Comparison of ENCODE assay signal across 12 mouse cellular contexts in the genomic region with DNA sequence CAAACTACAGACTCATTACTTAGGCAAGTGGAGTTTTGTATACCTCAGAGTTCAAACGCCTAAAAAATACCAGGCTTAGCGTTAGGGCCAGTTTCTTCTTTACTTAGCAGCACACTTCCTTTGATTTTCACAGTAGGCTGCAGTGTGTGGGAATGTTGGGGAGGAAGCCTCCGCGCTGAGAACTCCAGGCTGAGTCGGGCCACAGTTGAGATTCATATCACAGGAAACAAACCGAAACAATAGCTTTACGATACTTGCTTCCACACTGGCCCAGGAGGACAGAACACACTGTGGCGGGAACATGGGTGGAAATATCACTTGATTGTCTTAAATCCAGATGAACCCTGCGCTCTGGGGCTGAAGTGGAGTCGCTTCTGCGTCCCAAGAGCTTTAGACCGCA. TPM values are rescaled to one million over a fixed set of nuclear protein-coding genes. Genes with fewer than 3 reads are reported as not detected.
DNase-seq lines count a peak whose midpoint lies in the region; ATAC-seq lines count a peak whose summit lies in the region.
"Had no signal": no experiment of that assay in that cellular context is flagged by ENCODE, and none has a peak within 500 bp of the region (broad histone marks: within the 10 kb centered on the region; RNA-seq: fewer than 3 reads in every experiment).

No protein-coding gene starts in this region.

- no peak overlapping the region for H3K9ac ChIP-seq in embryonic facial prominence, embryonic 13.5 days
- no peak overlapping the region for H3K9ac ChIP-seq in limb, embryonic 15.5 days
- H3K9ac ChIP-seq in stomach, embryonic 14.5 days (replicated peaks; ENCODE audit: low read depth, low read length): no peak overlapping the region
- H3K9ac ChIP-seq: forebrain, embryonic 13.5 days; limb, embryonic 12.5 days; midbrain, embryonic 12.5 days had no signal

- DNase-seq in embryonic facial prominence, embryonic 10.5 days (ENCODE audit: low spot score): no peak
- DNase-seq in limb, embryonic 10.5 days (ENCODE audit: low spot score): no peak
- peak; percentile 48 for DNase-seq in kidney, postnatal 14 days
- DNase-seq in right cerebral cortex, postnatal 10 days (ENCODE audit: low spot score in 2 of 2): no peak
- no peak for DNase-seq in layer of hippocampus, postnatal 36 days

- H3K4me1 ChIP-seq in embryonic facial prominence, embryonic 13.5 days: peaks cover 24% of the 10 kb centered on the region
- H3K4me1 ChIP-seq in embryonic facial prominence, embryonic 10.5 days: peaks cover 18% of the 10 kb centered on the region
- peaks cover 31% of the 10 kb centered on the region for H3K4me1 ChIP-seq in limb, embryonic 15.5 days
- H3K4me1 ChIP-seq in limb, embryonic 10.5 days: peaks cover 25% of the 10 kb centered on the region
- H3K4me1 ChIP-seq in stomach, embryonic 14.5 days (ENCODE audit: control insufficient read depth, insufficient read depth, low read length): peaks cover 22% of the 10 kb centered on the region
- H3K4me1 ChIP-seq: midbrain, embryonic 12.5 days had no signal

- no peaks in the 10 kb centered on the region for H3K9me3 ChIP-seq in embryonic facial prominence, embryonic 13.5 days
- no peaks in the 10 kb centered on the region for H3K9me3 ChIP-seq in embryonic facial prominence, embryonic 10.5 days
- H3K9me3 ChIP-seq in limb, embryonic 15.5 days: no peaks in the 10 kb centered on the region
- no peaks in the 10 kb centered on the region for H3K9me3 ChIP-seq in limb, embryonic 10.5 days (replicated peaks)
- no peaks in the 10 kb centered on the region for H3K9me3 ChIP-seq in stomach, embryonic 14.5 days (ENCODE audit: control insufficient read depth, low read depth, low read length)
- H3K9me3 ChIP-seq: forebrain, embryonic 13.5 days; limb, embryonic 12.5 days; midbrain, embryonic 12.5 days had no signal

- WGBS in embryonic facial prominence, embryonic 13.5 days: 62% methylated on average over 12 of the region's 12 CpGs
- WGBS in embryonic facial prominence, embryonic 10.5 days: 77% methylated on average over 12 of the region's 12 CpGs
- WGBS in limb, embryonic 15.5 days: 60% methylated on average over 12 of the region's 12 CpGs
- 76% methylated on average over 12 of the region's 12 CpGs for WGBS in limb, embryonic 10.5 days
- WGBS in stomach, embryonic 14.5 days: 65% methylated on average over 12 of the region's 12 CpGs

- H3K36me3 ChIP-seq in embryonic facial prominence, embryonic 13.5 days: no peaks in the 10 kb centered on the region
- no peaks in the 10 kb centered on the region for H3K36me3 ChIP-seq in embryonic facial prominence, embryonic 10.5 days (replicated peaks)
- no peaks in the 10 kb centered on the region for H3K36me3 ChIP-seq in limb, embryonic 15.5 days
- no peaks in the 10 kb centered on the region for H3K36me3 ChIP-seq in limb, embryonic 10.5 days
- no peaks in the 10 kb centered on the region for H3K36me3 ChIP-seq in stomach, embryonic 14.5 days (ENCODE audit: control insufficient read depth, insufficient read depth, low read length)
- H3K36me3 ChIP-seq: limb, embryonic 12.5 days; midbrain, embryonic 12.5 days had no signal

- no peak overlapping the region for H3K4me3 ChIP-seq in embryonic facial prominence, embryonic 13.5 days
- H3K4me3 ChIP-seq in embryonic facial prominence, embryonic 10.5 days: no peak overlapping the region
- no peak overlapping the region for H3K4me3 ChIP-seq in limb, embryonic 15.5 days
- no peak overlapping the region for H3K4me3 ChIP-seq in limb, embryonic 10.5 days
- H3K4me3 ChIP-seq in stomach, embryonic 14.5 days (ENCODE audit: low read depth, low read length): no peak overlapping the region
- H3K4me3 ChIP-seq: forebrain, embryonic 13.5 days; limb, embryonic 12.5 days; midbrain, embryonic 12.5 days had no signal

- no peak overlapping the region for H3K4me2 ChIP-seq in embryonic facial prominence, embryonic 13.5 days
- H3K4me2 ChIP-seq in limb, embryonic 15.5 days: no peak overlapping the region
- no peak overlapping the region for H3K4me2 ChIP-seq in stomach, embryonic 14.5 days (replicated peaks; ENCODE audit: low read depth, low read length)
- H3K4me2 ChIP-seq: forebrain, embryonic 13.5 days; limb, embryonic 12.5 days; midbrain, embryonic 12.5 days had no signal

- no peak for ATAC-seq in embryonic facial prominence, embryonic 13.5 days (ENCODE audit: insufficient number of reproducible peaks, insufficient read depth, low FRiP score, low TSS enrichment, low read depth)
- no peak for ATAC-seq in limb, embryonic 15.5 days (ENCODE audit: insufficient number of reproducible peaks, low FRiP score, low TSS enrichment, low read depth)
- ATAC-seq in stomach, embryonic 14.5 days (ENCODE audit: insufficient number of reproducible peaks, insufficient read depth, low FRiP score, low read depth): no peak
- ATAC-seq: forebrain, embryonic 13.5 days had no signal

- peak overlapping the region; percentile 9; the same call in 1 of the 2 replicates for H3K27ac ChIP-seq in embryonic facial prominence, embryonic 13.5 days
- H3K27ac ChIP-seq in embryonic facial prominence, embryonic 10.5 days (replicated peaks): no peak overlapping the region
- H3K27ac ChIP-seq in limb, embryonic 15.5 days: peak overlapping the region; percentile 75
- H3K27ac ChIP-seq in limb, embryonic 10.5 days: no peak overlapping the region
- peak overlapping the region; percentile 46; the same call in 1 of the 2 replicates for H3K27ac ChIP-seq in stomach, embryonic 14.5 days (ENCODE audit: low read length)
- H3K27ac ChIP-seq: forebrain, embryonic 13.5 days; limb, embryonic 12.5 days; midbrain, embryonic 12.5 days had no signal

- H3K27me3 ChIP-seq in embryonic facial prominence, embryonic 13.5 days: no peaks in the 10 kb centered on the region
- no peaks in the 10 kb centered on the region; the same call in 1 of the 2 replicates for H3K27me3 ChIP-seq in embryonic facial prominence, embryonic 10.5 days (replicated peaks; ENCODE audit: low read depth, poor library complexity, severe bottlenecking)
- no peaks in the 10 kb centered on the region for H3K27me3 ChIP-seq in limb, embryonic 15.5 days
- no peaks in the 10 kb centered on the region for H3K27me3 ChIP-seq in limb, embryonic 10.5 days (ENCODE audit: low read depth, poor library complexity, severe bottlenecking)
- no peaks in the 10 kb centered on the region for H3K27me3 ChIP-seq in stomach, embryonic 14.5 days (ENCODE audit: control insufficient read depth, insufficient read depth, low read length)
- H3K27me3 ChIP-seq: forebrain, embryonic 13.5 days had no signal

RNA-seq across cellular contexts. Expression of a gene that starts 47.0 kb away (rescaled TPM):
- polyA plus RNA-seq in embryonic facial prominence, embryonic 13.5 days (2015; fragmentation: Nextera tagmentation; extraction: Ambion mirVana): 3.0 and 3.9 TPM in 2 replicates
- 2.8 and 2.9 TPM in 2 replicates for polyA plus RNA-seq in embryonic facial prominence, embryonic 10.5 days (2016; fragmentation: Nextera tagmentation; extraction: Ambion mirVana)
- 5.6 and 5.9 TPM in 2 replicates for polyA plus RNA-seq in limb, embryonic 15.5 days (2015; fragmentation: Nextera tagmentation; extraction: Ambion mirVana)
- 2.8 and 2.9 TPM in 2 replicates for polyA plus RNA-seq in limb, embryonic 10.5 days (2016; fragmentation: Nextera tagmentation; extraction: Ambion mirVana)
- polyA plus RNA-seq in stomach, embryonic 14.5 days (2014; fragmentation: Nextera tagmentation; extraction: Ambion mirVana): 8.4 and 9.5 TPM in 2 replicates
- total RNA-seq in layer of hippocampus, postnatal 36 days (2021): 10 to 100 TPM; 90.7 to 91.1 TPM
- total RNA-seq: MEL had no signal

Comparison
In these comparisons a context has a peak if more than half of its experiments do, and no peak if none do; other contexts are left out.
1. H3K27ac ChIP-seq: peak in embryonic facial prominence, embryonic 13.5 days (single experiment), limb, embryonic 15.5 days (single experiment) and stomach, embryonic 14.5 days (single experiment); none in embryonic facial prominence, embryonic 10.5 days (single experiment) and limb, embryonic 10.5 days (single experiment).